Mouse (Mus musculus): Measurements from ENCODE around the gene Lrmda. TPM values are rescaled to one million over a fixed set of nuclear protein-coding genes. Genes with fewer than 3 reads are reported as not detected.

Lrmda gene
- total and polyA plus RNA-seq, 3 experiments: 5.1 to 5.9 TPM; not detected in 1

- DNase-seq (ENCODE audit: low read depth, low spot score): no peak
- Histone ChIP-seq H3K9ac (ENCODE audit: control insufficient read depth, low read depth, low read length, poor library complexity, severe bottlenecking) (no peak overlapping the region), H3K27ac (ENCODE audit: control insufficient read depth, low read depth, low read length) (no peak overlapping the region), H3K27me3 (ENCODE audit: control insufficient read depth in 1 of 2, insufficient read depth in 2 of 2, low read length in 2 of 2) (no peaks in the 10 kb centered on the region), H3K4me3 (ENCODE audit: control insufficient read depth in 1 of 2, insufficient read depth in 1 of 2, low read depth in 2 of 2, low read length in 2 of 2) (no peak overlapping the region), H3K36me3 (ENCODE audit: control insufficient read depth in 1 of 2, insufficient read depth in 2 of 2, low read length in 2 of 2) (no peaks in the 10 kb centered on the region; a peak in 1 of 4 replicates), H3K9me3 (replicated peaks; ENCODE audit: insufficient read depth, low read length) (no peaks in the 10 kb centered on the region), H3K79me2 (ENCODE audit: control insufficient read depth, insufficient read depth, low read length, poor library complexity) (no peaks in the 10 kb centered on the region), H3K4me1 (ENCODE audit: control insufficient read depth in 1 of 2, insufficient read depth in 2 of 2, low read length in 2 of 2) (no peaks in the 10 kb centered on the region)
- TF ChIP-seq NELFE (IDR thresholded peaks at IDR 0.05; ENCODE audit: low read depth, low read length) (no peak), E2F4 (IDR thresholded peaks at IDR 0.05; ENCODE audit: borderline replicate concordance, low read depth, low read length) (no peak), CTCF (IDR thresholded peaks at IDR 0.05 in 2 of 3, conservative IDR thresholded peaks at IDR 0.05 in 1 of 3; ENCODE audit: control insufficient read depth in 1 of 3, insufficient read depth in 1 of 3, low read depth in 2 of 3, low read length in 3 of 3, poor library complexity in 1 of 3, severe bottlenecking in 1 of 3) (no peak), TAL1 (IDR thresholded peaks at IDR 0.05; ENCODE audit: low read length) (no peak), USF2 (IDR thresholded peaks at IDR 0.05; ENCODE audit: borderline replicate concordance in 1 of 2, insufficient read depth in 1 of 2, low read depth in 1 of 2, low read length in 2 of 2) (no peak), MYC (IDR thresholded peaks at IDR 0.05; ENCODE audit: low read depth, low read length) (no peak), POLR2A (IDR thresholded peaks at IDR 0.05; ENCODE audit: control insufficient read depth in 1 of 2, insufficient read depth in 1 of 2, low read depth in 1 of 2, low read length in 2 of 2, poor library complexity in 1 of 2) (no peak), MEF2A (IDR thresholded peaks at IDR 0.05; ENCODE audit: extremely low read depth, insufficient replicate concordance, low read depth, low read length, poor library complexity, severe bottlenecking) (no peak), TCF12 (IDR thresholded peaks at IDR 0.05; ENCODE audit: low read depth, low read length) (no peak), CHD2 (IDR thresholded peaks at IDR 0.05; ENCODE audit: low read length) (no peak)
These were observed 591.5 kb downstream of the Lrmda start for GRCm38 (mm10) chr14:22611011-22611410.

GRCm38 (mm10) chr14:22620191-22620590 is 600.7 kb downstream of the Lrmda start:
- Histone ChIP-seq H3K4me1 (ENCODE audit: control insufficient read depth in 1 of 2, insufficient read depth in 2 of 2, low read length in 2 of 2) (no peaks in the 10 kb centered on the region), H3K27me3 (ENCODE audit: control insufficient read depth in 1 of 2, insufficient read depth in 2 of 2, low read length in 2 of 2) (no peaks in the 10 kb centered on the region), H3K79me2 (ENCODE audit: control insufficient read depth, insufficient read depth, low read length, poor library complexity) (no peaks in the 10 kb centered on the region), H3K9ac (ENCODE audit: control insufficient read depth, low read depth, low read length, poor library complexity, severe bottlenecking) (no peak overlapping the region), H3K27ac (ENCODE audit: control insufficient read depth, low read depth, low read length) (no peak overlapping the region), H3K9me3 (replicated peaks; ENCODE audit: insufficient read depth, low read length) (no peaks in the 10 kb centered on the region), H3K4me3 (ENCODE audit: control insufficient read depth in 1 of 2, insufficient read depth in 1 of 2, low read depth in 2 of 2, low read length in 2 of 2) (no peak overlapping the region), H3K36me3 (ENCODE audit: control insufficient read depth in 1 of 2, insufficient read depth in 2 of 2, low read length in 2 of 2) (no peaks in the 10 kb centered on the region)
- TF ChIP-seq POLR2AphosphoS2 (IDR thresholded peaks at IDR 0.05; ENCODE audit: low read length) (no peak), TBP (IDR thresholded peaks at IDR 0.05; ENCODE audit: low read depth, low read length) (no peak), ZC3H11A (IDR thresholded peaks at IDR 0.05; ENCODE audit: low read depth, low read length) (no peak), NELFE (IDR thresholded peaks at IDR 0.05; ENCODE audit: low read depth, low read length) (no peak), USF2 (IDR thresholded peaks at IDR 0.05; ENCODE audit: borderline replicate concordance in 1 of 2, insufficient read depth in 1 of 2, low read depth in 1 of 2, low read length in 2 of 2) (no peak), HCFC1 (IDR thresholded peaks at IDR 0.05; ENCODE audit: low read depth, low read length) (no peak), MAFK (IDR thresholded peaks at IDR 0.05; ENCODE audit: borderline replicate concordance, low read depth, low read length) (no peak)
- no peak for DNase-seq (ENCODE audit: low read depth, low spot score)

DNA sequence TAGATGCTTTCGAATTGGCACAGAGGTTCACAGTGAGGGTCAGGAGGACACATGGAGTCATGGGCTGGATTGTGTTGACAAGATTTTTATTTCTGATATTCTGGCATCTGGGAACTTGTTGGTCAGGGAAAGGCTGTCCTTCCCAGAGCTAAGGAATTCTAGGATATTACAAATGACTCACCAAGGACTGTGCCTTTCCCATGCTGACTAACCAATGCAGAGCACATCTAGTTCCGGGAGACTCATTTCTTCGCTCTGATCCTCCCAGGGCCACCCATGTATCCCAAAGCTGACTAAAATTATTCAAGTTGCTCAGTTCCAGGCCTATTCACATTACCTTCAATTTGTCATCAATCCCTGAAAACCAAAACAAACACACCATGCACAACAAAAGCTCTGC is 602.4 kb downstream of the Lrmda start:
- H3K4me3 ChIP-seq (ENCODE audit: control insufficient read depth in 1 of 2, insufficient read depth in 1 of 2, low read depth in 2 of 2, low read length in 2 of 2): no peak overlapping the region
- DNase-seq (ENCODE audit: low read depth, low spot score): no peak
- no peaks in the 10 kb centered on the region for H3K79me2 ChIP-seq (ENCODE audit: control insufficient read depth, insufficient read depth, low read length, poor library complexity)
- H3K9me3 ChIP-seq (replicated peaks; ENCODE audit: insufficient read depth, low read length): no peaks in the 10 kb centered on the region
- H3K27ac ChIP-seq (ENCODE audit: control insufficient read depth, low read depth, low read length): no peak overlapping the region
- no peaks in the 10 kb centered on the region for H3K4me1 ChIP-seq (ENCODE audit: control insufficient read depth in 1 of 2, insufficient read depth in 2 of 2, low read length in 2 of 2)
- no peaks in the 10 kb centered on the region for H3K27me3 ChIP-seq (ENCODE audit: control insufficient read depth in 1 of 2, insufficient read depth in 2 of 2, low read length in 2 of 2)
- no peaks in the 10 kb centered on the region for H3K36me3 ChIP-seq (ENCODE audit: control insufficient read depth in 1 of 2, insufficient read depth in 2 of 2, low read length in 2 of 2)
- H3K9ac ChIP-seq (ENCODE audit: control insufficient read depth, low read depth, low read length, poor library complexity, severe bottlenecking): no peak overlapping the region
- TF ChIP-seq ZMIZ1 (IDR thresholded peaks at IDR 0.05; ENCODE audit: low read depth, low read length) (no peak), MAZ (IDR thresholded peaks at IDR 0.05; ENCODE audit: low read depth, low read length) (no peak), ZNF384 (IDR thresholded peaks at IDR 0.05; ENCODE audit: low read depth, low read length) (no peak), CTCF (IDR thresholded peaks at IDR 0.05 in 2 of 3, conservative IDR thresholded peaks at IDR 0.05 in 1 of 3; ENCODE audit: control insufficient read depth in 1 of 3, insufficient read depth in 1 of 3, low read depth in 2 of 3, low read length in 3 of 3, poor library complexity in 1 of 3, severe bottlenecking in 1 of 3) (no peak), TAL1 (IDR thresholded peaks at IDR 0.05; ENCODE audit: low read length) (no peak), UBTF (IDR thresholded peaks at IDR 0.05; ENCODE audit: borderline replicate concordance, insufficient read depth, low read depth, low read length) (no peak), KAT2A (conservative IDR thresholded peaks at IDR 0.05; ENCODE audit: low read depth, low read length) (no peak), JUND (IDR thresholded peaks at IDR 0.05; ENCODE audit: low read depth, low read length) (no peak), GATA1 (IDR thresholded peaks at IDR 0.05; ENCODE audit: low read depth, low read length) (no peak), CHD1 (IDR thresholded peaks at IDR 0.05; ENCODE audit: low read depth, low read length) (no peak), MAX (IDR thresholded peaks at IDR 0.05; ENCODE audit: low read length) (no peak), NRF1 (IDR thresholded peaks at IDR 0.05; ENCODE audit: insufficient read depth, low read depth, low read length, poor library complexity, severe bottlenecking) (no peak), CHD2 (IDR thresholded peaks at IDR 0.05; ENCODE audit: low read length) (no peak), MYB (IDR thresholded peaks at IDR 0.05; ENCODE audit: low read depth, low read length) (no peak), NELFE (IDR thresholded peaks at IDR 0.05; ENCODE audit: low read depth, low read length) (no peak)
